Mouse (Mus musculus) stomach, postnatal 0 days (tissue): ENCODE results near the gene Igf2bp2.

Source experiments
- CTCF ChIP-seq: IDR thresholded peaks from 2 replicates; pipeline ENCODE4 v1.5.1; 2016; ENCODE audit warnings: antibody characterized with exemption, low read depth, mild to moderate bottlenecking, moderate library complexity
- EP300 ChIP-seq: optimal IDR thresholded peaks from 2 replicates; pipeline ENCODE3; 2016; ENCODE audit warnings: antibody characterized with exemption

GRCm38 (mm10) chr16:22043830-22044229 lies 119.3 kb downstream of the Igf2bp2 start:
- no peak for TF ChIP-seq CTCF
- TF ChIP-seq EP300, result no peak
